Mouse (Mus musculus): Measurements from ENCODE around the gene Ablim1.

Gene Ablim1

GRCm38 (mm10) chr19:57344678-57345077, 30.0 kb upstream of the Ablim1 start:
- no peak for DNase-seq (ENCODE audit: extremely low read depth, low read depth)

GRCm38 (mm10) chr19:57343860-57344259, 29.1 kb upstream of the Ablim1 start:
- DNase-seq (ENCODE audit: extremely low read depth, low read depth) = no peak

- no peak for DNase-seq (ENCODE audit: extremely low read depth, low read depth)
These were observed 26.4 kb upstream of the Ablim1 start for GRCm38 (mm10) chr19:57340900-57341742.

GRCm38 (mm10) chr19:57339281-57339864, 24.7 kb upstream of the Ablim1 start:
- DNase-seq (ENCODE audit: extremely low read depth, low read depth) = peak; percentile 81

- DNase-seq (ENCODE audit: extremely low read depth, low read depth) = no peak
These were observed 20.4 kb upstream of the Ablim1 start for GRCm38 (mm10) chr19:57335135-57335534.

- no peak for DNase-seq (ENCODE audit: extremely low read depth, low read depth)
These were observed 18.6 kb upstream of the Ablim1 start for GRCm38 (mm10) chr19:57333356-57333755.

- no peak for DNase-seq (ENCODE audit: extremely low read depth, low read depth)
These were observed 16.5 kb upstream of the Ablim1 start for GRCm38 (mm10) chr19:57331237-57331636.

GRCm38 (mm10) chr19:57330309-57330708, 15.6 kb upstream of the Ablim1 start:
- no peak for DNase-seq (ENCODE audit: extremely low read depth, low read depth)

- DNase-seq (ENCODE audit: extremely low read depth, low read depth) = peak; percentile 65
These were observed 14.1 kb upstream of the Ablim1 start for GRCm38 (mm10) chr19:57328792-57329191.

GRCm38 (mm10) chr19:57328269-57328668, 13.6 kb upstream of the Ablim1 start:
- no peak for DNase-seq (ENCODE audit: extremely low read depth, low read depth)

GRCm38 (mm10) chr19:57327679-57328078, 13.0 kb upstream of the Ablim1 start:
- DNase-seq (ENCODE audit: extremely low read depth, low read depth) = no peak

- peak; percentile 57 for DNase-seq (ENCODE audit: extremely low read depth, low read depth)
These were observed 11.1 kb upstream of the Ablim1 start for GRCm38 (mm10) chr19:57325748-57326300.

- no peak for DNase-seq (ENCODE audit: extremely low read depth, low read depth)
These were observed 8.4 kb upstream of the Ablim1 start for GRCm38 (mm10) chr19:57323087-57323486.

- no peak for DNase-seq (ENCODE audit: extremely low read depth, low read depth)
These were observed 7.8 kb upstream of the Ablim1 start for GRCm38 (mm10) chr19:57322491-57322890.

- DNase-seq (ENCODE audit: extremely low read depth, low read depth) = no peak
These were observed 7.1 kb upstream of the Ablim1 start for GRCm38 (mm10) chr19:57321839-57322238.

- no peak for DNase-seq (ENCODE audit: extremely low read depth, low read depth)
These were observed 6.1 kb upstream of the Ablim1 start for GRCm38 (mm10) chr19:57320656-57321382.

- DNase-seq (ENCODE audit: extremely low read depth, low read depth) = no peak
These were observed 1.9 kb upstream of the Ablim1 start for GRCm38 (mm10) chr19:57316597-57316996.

- DNase-seq (ENCODE audit: extremely low read depth, low read depth) = no peak
These were observed 370 bp upstream of the Ablim1 start for GRCm38 (mm10) chr19:57315013-57315565.

GRCm38 (mm10) chr19:57313891-57314345, 801 bp downstream of the Ablim1 start:
- no peak for DNase-seq (ENCODE audit: extremely low read depth, low read depth)

GRCm38 (mm10) chr19:57313226-57313625, 1.5 kb downstream of the Ablim1 start:
- DNase-seq (ENCODE audit: extremely low read depth, low read depth) = no peak

- no peak for DNase-seq (ENCODE audit: extremely low read depth, low read depth)
These were observed 4.7 kb downstream of the Ablim1 start for GRCm38 (mm10) chr19:57309980-57310379.
